Comparison of ENCODE assay signal across 9 mouse cellular contexts in the genomic region with DNA sequence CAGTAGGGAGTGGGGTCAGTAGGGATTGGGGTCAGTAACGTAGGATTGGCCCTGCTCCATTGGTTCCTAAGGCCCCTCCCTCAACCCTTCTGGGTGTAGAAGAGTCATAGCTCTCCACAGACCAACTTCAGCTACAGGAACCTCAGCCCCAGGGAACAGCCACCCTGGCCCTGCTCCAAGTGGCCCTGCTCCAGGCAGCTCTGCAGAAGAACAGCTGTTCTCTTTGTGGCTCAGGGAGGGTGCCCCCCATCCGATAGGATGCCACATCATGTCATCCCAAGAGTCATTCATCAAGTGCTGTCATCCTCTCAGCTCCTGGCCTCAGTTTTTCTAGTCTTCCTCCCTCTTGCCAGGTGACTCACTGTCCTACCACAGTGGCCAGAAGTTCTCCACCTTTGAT. TPM values are rescaled to one million over a fixed set of nuclear protein-coding genes. Genes with fewer than 3 reads are reported as not detected.
DNase-seq lines count a peak whose midpoint lies in the region; ATAC-seq and TF ChIP-seq lines count a peak whose summit lies in the region.
"Had no signal": no experiment of that assay in that cellular context is flagged by ENCODE, and none has a peak within 500 bp of the region (broad histone marks: within the 10 kb centered on the region; RNA-seq: fewer than 3 reads in every experiment).

No protein-coding gene starts in this region.

- no peak overlapping the region for H3K27ac ChIP-seq in neural tube, embryonic 12.5 days
- peak overlapping the region; percentile 99; the same call in 1 of the 2 replicates for H3K27ac ChIP-seq in stomach, embryonic 16.5 days (ENCODE audit: low read length)
- H3K27ac ChIP-seq in left cerebral cortex, adult 2 months, result no peak overlapping the region

- peaks cover 56% of the 10 kb centered on the region for H3K4me1 ChIP-seq in neural tube, embryonic 12.5 days
- H3K4me1 ChIP-seq in stomach, embryonic 16.5 days (ENCODE audit: control insufficient read depth, insufficient read depth, low read length), result peaks cover 24% of the 10 kb centered on the region

- H3K4me2 ChIP-seq in neural tube, embryonic 12.5 days (replicated peaks), result peak overlapping the region; percentile 55
- H3K4me2 ChIP-seq in stomach, embryonic 16.5 days (ENCODE audit: low read depth, low read length), result peak overlapping the region; percentile 60

- H3K27me3 ChIP-seq in neural tube, embryonic 12.5 days (replicated peaks), result no peaks in the 10 kb centered on the region
- no peaks in the 10 kb centered on the region for H3K27me3 ChIP-seq in stomach, embryonic 16.5 days (ENCODE audit: control insufficient read depth, insufficient read depth, low read length)

- no peak for TF ChIP-seq CTCF in left cerebral cortex, adult 2 months (IDR thresholded peaks at IDR 0.05)

- no peak overlapping the region for H3K9ac ChIP-seq in neural tube, embryonic 12.5 days
- no peak overlapping the region for H3K9ac ChIP-seq in stomach, embryonic 16.5 days (ENCODE audit: low read length)

- DNase-seq in cerebellum, postnatal 10 days, result peak; percentile 84 to 89
- DNase-seq in cerebellum, adult 8-10 months, result no peak
- no peak for DNase-seq in neural tube, embryonic 10.5 days (ENCODE audit: extremely low spot score, low spot score)
- DNase-seq in gastrocnemius, postnatal 14 days, result peak; percentile 82
- DNase-seq in kidney, postnatal 4 days, result peak; percentile 82
- DNase-seq in left cerebral cortex, adult 2 months (ENCODE audit: extremely low spot score in 1 of 2, low spot score in 2 of 2), result no peak

- no peaks in the 10 kb centered on the region for H3K9me3 ChIP-seq in neural tube, embryonic 12.5 days
- no peaks in the 10 kb centered on the region for H3K9me3 ChIP-seq in stomach, embryonic 16.5 days (replicated peaks; ENCODE audit: control insufficient read depth, low read length)

- H3K4me3 ChIP-seq in neural tube, embryonic 12.5 days, result no peak overlapping the region
- peak overlapping the region; percentile 55 for H3K4me3 ChIP-seq in stomach, embryonic 16.5 days (replicated peaks; ENCODE audit: low read length)
- H3K4me3 ChIP-seq in left cerebral cortex, adult 2 months, result no peak overlapping the region

- H3K36me3 ChIP-seq in neural tube, embryonic 12.5 days, result peaks cover 47% of the 10 kb centered on the region
- peaks cover 33% of the 10 kb centered on the region for H3K36me3 ChIP-seq in stomach, embryonic 16.5 days (ENCODE audit: control insufficient read depth, insufficient read depth, low read length)

- 41% methylated on average over 2 of the region's 2 CpGs for WGBS in neural tube, embryonic 12.5 days
- 38% methylated on average over 2 of the region's 2 CpGs for WGBS in stomach, embryonic 16.5 days

- intact Hi-C loops in gastrocnemius, postnatal 14 days (cut with DNase I; ENCODE audit: low total_unique reads), result no loop called here
- intact Hi-C loops in left cerebral cortex, adult 2 months (cut with DNase I), result no loop called here

- ATAC-seq in neural tube, embryonic 12.5 days (ENCODE audit: low FRiP score, low read depth), result no peak
- peak; percentile 11; the same call in 1 of the 2 replicates for ATAC-seq in stomach, embryonic 16.5 days (ENCODE audit: insufficient read depth, low FRiP score)

RNA-seq across cellular contexts. Expression of gene Mfap4, which starts 2.2 kb away (rescaled TPM):
- 103 and 133 TPM in 2 replicates for polyA plus RNA-seq in neural tube, embryonic 12.5 days (2016; fragmentation: Nextera tagmentation; extraction: Ambion mirVana)
- 100 to 1,000 TPM; 142 to 192 TPM for total RNA-seq in gastrocnemius, postnatal 14 days (2021)
- 402 and 454 TPM in 2 replicates for polyA plus RNA-seq in stomach, embryonic 16.5 days (2015; fragmentation: Nextera tagmentation; extraction: Ambion mirVana)
- total RNA-seq in left cerebral cortex, adult 2 months (2021), result 1 to 10 TPM; 2.5 to 2.7 TPM

RNA-seq across cellular contexts. Expression of gene Mapk7, which starts 6.8 kb away (rescaled TPM):
- polyA plus RNA-seq in neural tube, embryonic 12.5 days (2016; fragmentation: Nextera tagmentation; extraction: Ambion mirVana), result 93.7 and 95.6 TPM in 2 replicates
- total RNA-seq in gastrocnemius, postnatal 14 days (2021), result 1 to 10 TPM; 5.9 TPM
- 41.0 and 48.8 TPM in 2 replicates for polyA plus RNA-seq in stomach, embryonic 16.5 days (2015; fragmentation: Nextera tagmentation; extraction: Ambion mirVana)
- total RNA-seq in left cerebral cortex, adult 2 months (2021), result 10 to 100 TPM; 19.8 to 20.3 TPM

RNA-seq across cellular contexts. Expression of gene B9d1, which starts 17.5 kb away (rescaled TPM):
- 31.0 and 31.1 TPM in 2 replicates for polyA plus RNA-seq in neural tube, embryonic 12.5 days (2016; fragmentation: Nextera tagmentation; extraction: Ambion mirVana)
- total RNA-seq in gastrocnemius, postnatal 14 days (2021), result 1 to 10 TPM; 7.6 to 7.9 TPM
- polyA plus RNA-seq in stomach, embryonic 16.5 days (2015; fragmentation: Nextera tagmentation; extraction: Ambion mirVana), result 21.9 and 24.3 TPM in 2 replicates
- total RNA-seq in left cerebral cortex, adult 2 months (2021), result 10 to 100 TPM; 39.1 to 43.8 TPM

RNA-seq across cellular contexts. Expression of gene Rnf112, which starts 33.5 kb away (rescaled TPM):
- polyA plus RNA-seq in neural tube, embryonic 12.5 days (2016; fragmentation: Nextera tagmentation; extraction: Ambion mirVana), result 8.9 and 9.2 TPM in 2 replicates
- total RNA-seq in gastrocnemius, postnatal 14 days (2021), result 1 to 10 TPM in 1 of 2 experiments, under 1 TPM in 1; 0.86 to 1.1 TPM
- polyA plus RNA-seq in stomach, embryonic 16.5 days (2015; fragmentation: Nextera tagmentation; extraction: Ambion mirVana), result 2.2 and 2.4 TPM in 2 replicates
- total RNA-seq in left cerebral cortex, adult 2 months (2021), result 100 to 1,000 TPM; 328 to 336 TPM
- polyA plus RNA-seq: spleen, adult 2 months had no signal

Comparison
In these comparisons a context has a peak if more than half of its experiments do, and no peak if none do; other contexts are left out.
1. DNase-seq: peak in cerebellum, postnatal 10 days (2 of 2), gastrocnemius, postnatal 14 days (single experiment) and kidney, postnatal 4 days (2 of 2); none in cerebellum, adult 8-10 months (single experiment), neural tube, embryonic 10.5 days (single experiment) and left cerebral cortex, adult 2 months (0 of 2).
2. RNA of gene Mfap4, which starts 2.2 kb away (total RNA-seq): 142 to 192 TPM in gastrocnemius, postnatal 14 days; 2.5 to 2.7 TPM in left cerebral cortex, adult 2 months; every median in the first group is over 10 times any median in the second.
3. RNA of gene B9d1, which starts 17.5 kb away (total RNA-seq): 39.1 to 43.8 TPM in left cerebral cortex, adult 2 months; 7.6 to 7.9 TPM in gastrocnemius, postnatal 14 days; every median in the first group is over 4 times any median in the second.